In genomic region chr3:35249160-35249559, GRCm38 (mm10) we compare ENCODE assay signal across 10 mouse cellular contexts.
DNase-seq lines count a peak whose midpoint lies in the region; ATAC-seq lines count a peak whose summit lies in the region.
"Had no signal": no experiment of that assay in that cellular context is flagged by ENCODE, and none has a peak within 500 bp of the region (broad histone marks: within the 10 kb centered on the region; RNA-seq: fewer than 3 reads in every experiment).

No protein-coding gene starts in this region.

- no peak overlapping the region for H3K27ac ChIP-seq in embryonic facial prominence, embryonic 11.5 days (replicated peaks; ENCODE audit: low read depth, low read length)
- H3K27ac ChIP-seq in embryonic facial prominence, embryonic 10.5 days (replicated peaks) = no peak overlapping the region
- 0 out of 2 replicates have a peak overlapping the region, but pooled peaks have one; percentile 19 for H3K27ac ChIP-seq in limb, embryonic 12.5 days

- no peak overlapping the region for H3K4me2 ChIP-seq in embryonic facial prominence, embryonic 11.5 days (ENCODE audit: low read depth, low read length)
- no peak overlapping the region for H3K4me2 ChIP-seq in limb, embryonic 12.5 days

- no peaks in the 10 kb centered on the region for H3K9me3 ChIP-seq in embryonic facial prominence, embryonic 11.5 days (replicated peaks; ENCODE audit: control insufficient read depth, low read length)
- H3K9me3 ChIP-seq in embryonic facial prominence, embryonic 10.5 days = no peaks in the 10 kb centered on the region
- H3K9me3 ChIP-seq in limb, embryonic 12.5 days = no peaks in the 10 kb centered on the region

- 61% methylated on average over 10 of the region's 10 CpGs for WGBS in embryonic facial prominence, embryonic 11.5 days
- WGBS in embryonic facial prominence, embryonic 10.5 days = 78% methylated on average over 10 of the region's 10 CpGs
- 59% methylated on average over 10 of the region's 10 CpGs for WGBS in limb, embryonic 12.5 days

- H3K27me3 ChIP-seq in embryonic facial prominence, embryonic 11.5 days (ENCODE audit: control insufficient read depth, insufficient read depth, low read length) = no peaks in the 10 kb centered on the region
- no peaks in the 10 kb centered on the region for H3K27me3 ChIP-seq in embryonic facial prominence, embryonic 10.5 days (replicated peaks; ENCODE audit: low read depth, poor library complexity, severe bottlenecking)
- no peaks in the 10 kb centered on the region for H3K27me3 ChIP-seq in limb, embryonic 12.5 days

- H3K36me3 ChIP-seq in embryonic facial prominence, embryonic 11.5 days (replicated peaks; ENCODE audit: control insufficient read depth, insufficient read depth, low read depth, low read length) = no peaks in the 10 kb centered on the region
- H3K36me3 ChIP-seq in embryonic facial prominence, embryonic 10.5 days (replicated peaks) = no peaks in the 10 kb centered on the region
- H3K36me3 ChIP-seq in limb, embryonic 12.5 days = no peaks in the 10 kb centered on the region

- ATAC-seq in embryonic facial prominence, embryonic 11.5 days (replicated peaks; ENCODE audit: insufficient number of reproducible peaks, low FRiP score, low TSS enrichment, low read depth) = no peak
- no peak; the same call in 1 of the 2 replicates for ATAC-seq in limb, embryonic 12.5 days (ENCODE audit: insufficient number of reproducible peaks, insufficient read depth, low FRiP score, low TSS enrichment, low read depth)

- H3K4me1 ChIP-seq in embryonic facial prominence, embryonic 11.5 days (ENCODE audit: control insufficient read depth, insufficient read depth, low read length) = no peaks in the 10 kb centered on the region
- H3K4me1 ChIP-seq in embryonic facial prominence, embryonic 10.5 days = peaks cover 15% of the 10 kb centered on the region
- H3K4me1 ChIP-seq in limb, embryonic 12.5 days (replicated peaks) = 0 out of 2 replicates have a peak, but pooled peaks cover 3% of the 10 kb centered on the region

- H3K4me3 ChIP-seq in embryonic facial prominence, embryonic 11.5 days (ENCODE audit: low read depth, low read length) = no peak overlapping the region
- no peak overlapping the region for H3K4me3 ChIP-seq in embryonic facial prominence, embryonic 10.5 days
- no peak overlapping the region for H3K4me3 ChIP-seq in limb, embryonic 12.5 days (replicated peaks)
- H3K4me3 ChIP-seq: erythroblast, embryonic 14.5 days had no signal

- no peak overlapping the region for H3K9ac ChIP-seq in embryonic facial prominence, embryonic 11.5 days (replicated peaks; ENCODE audit: low read length)
- no peak overlapping the region for H3K9ac ChIP-seq in limb, embryonic 12.5 days (replicated peaks)

- DNase-seq in embryonic facial prominence, embryonic 11.5 days (ENCODE audit: low spot score) = peak; percentile 44
- DNase-seq in embryonic facial prominence, embryonic 10.5 days (ENCODE audit: low spot score) = no peak
- peak; percentile 44 to 50 for DNase-seq in kidney, postnatal 4 days
- DNase-seq in kidney, adult 11 months = no peak
- peak; percentile 46 to 77 for DNase-seq in lung, postnatal 4 days
- DNase-seq in cerebellum, adult 18-20 months = no peak
- no peak for DNase-seq in retina, postnatal 1 day
- DNase-seq: spleen, adult 18-20 months had no signal

Comparison
In these comparisons a context has a peak if more than half of its experiments do, and no peak if none do; other contexts are left out.
1. DNase-seq: peak in embryonic facial prominence, embryonic 11.5 days (single experiment), kidney, postnatal 4 days (2 of 2) and lung, postnatal 4 days (2 of 2); none in embryonic facial prominence, embryonic 10.5 days (single experiment), kidney, adult 11 months (single experiment), cerebellum, adult 18-20 months (0 of 2) and retina, postnatal 1 day (single experiment).